8 mouse cellular contexts compared by ENCODE assay signal in the genomic region with DNA sequence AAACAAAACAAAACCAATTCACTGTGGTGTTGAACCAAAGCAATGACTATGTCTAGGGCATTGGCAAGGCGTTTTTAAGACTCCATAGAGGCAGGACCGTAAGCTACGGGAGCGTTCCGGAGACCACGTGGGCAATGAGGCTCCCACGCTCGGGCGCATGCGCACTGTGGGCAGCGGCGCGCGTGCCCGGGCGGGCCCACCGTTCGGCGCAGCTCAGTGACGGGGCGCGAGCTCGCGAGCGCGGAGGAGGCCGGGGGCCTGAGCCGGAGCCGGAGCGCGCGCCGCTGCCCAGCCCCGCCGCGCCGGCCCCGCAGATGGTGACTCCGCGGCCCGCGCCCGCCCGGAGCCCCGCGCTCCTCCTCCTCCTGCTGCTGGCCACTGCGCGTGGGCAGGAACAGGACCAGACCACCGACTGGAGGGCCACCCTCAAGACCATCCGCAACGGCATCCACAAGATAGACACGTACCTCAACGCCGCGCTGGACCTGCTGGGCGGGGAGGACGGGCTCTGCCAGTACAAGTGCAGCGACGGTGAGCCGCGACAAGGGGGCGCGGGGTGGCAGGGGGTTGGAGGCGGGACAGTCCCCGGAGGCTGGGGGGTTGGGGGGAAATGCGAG. TPM values are rescaled to one million over a fixed set of nuclear protein-coding genes. Genes with fewer than 3 reads are reported as not detected.
DNase-seq lines count a peak whose midpoint lies in the region; ATAC-seq and TF ChIP-seq lines count a peak whose summit lies in the region.

A gene (plus strand): TSS at position 202 of the 617 bp plus-strand sequence.

- peak within 1 kb of the TSS; percentile 43 for H3K4me3 ChIP-seq in C2C12 (ENCODE audit: insufficient read depth, poor library complexity, severe bottlenecking)
- H3K4me3 ChIP-seq in heart, embryonic 10.5 days, result peak within 1 kb of the TSS; percentile 79
- H3K4me3 ChIP-seq in kidney, embryonic 14.5 days (ENCODE audit: low read length), result peak within 1 kb of the TSS; percentile 70
- peak within 1 kb of the TSS; percentile 60 for H3K4me3 ChIP-seq in limb, embryonic 14.5 days (replicated peaks; ENCODE audit: low read length)
- peak within 1 kb of the TSS; percentile 76 for H3K4me3 ChIP-seq in midbrain, embryonic 16.5 days (ENCODE audit: low read depth, low read length)

- under 1% methylated on average over 64 of the region's 66 CpGs for WGBS in heart, embryonic 10.5 days
- under 1% methylated on average over 66 of the region's 66 CpGs for WGBS in kidney, embryonic 14.5 days
- WGBS in limb, embryonic 14.5 days, result under 1% methylated on average over 66 of the region's 66 CpGs
- under 1% methylated on average over 66 of the region's 66 CpGs for WGBS in midbrain, embryonic 16.5 days

- peak; percentile 72 for TF ChIP-seq POLR2A in brain, embryonic 14.5 days (IDR thresholded peaks at IDR 0.05; ENCODE audit: borderline replicate concordance, extremely low read depth, insufficient read depth, insufficient read length, poor library complexity, severe bottlenecking)
- no peak for TF ChIP-seq POLR2A in limb, embryonic 14.5 days (IDR thresholded peaks at IDR 0.05; ENCODE audit: borderline replicate concordance, extremely low read depth, insufficient read depth, insufficient read length)

- peak; percentile 70 for ATAC-seq in erythroblast, adult 5-6 weeks (replicated peaks; ENCODE audit: low FRiP score, poor library complexity, severe bottlenecking)
- ATAC-seq in kidney, embryonic 14.5 days (ENCODE audit: low FRiP score, low TSS enrichment), result peak; percentile 93
- ATAC-seq in limb, embryonic 14.5 days (ENCODE audit: low FRiP score, low read depth), result peak; percentile 91
- peak; percentile 96 for ATAC-seq in midbrain, embryonic 16.5 days

- H3K4me1 ChIP-seq in heart, embryonic 10.5 days, result peaks cover 14% of the 10 kb centered on the region
- 0 out of 2 replicates have a peak, but pooled peaks cover 5% of the 10 kb centered on the region for H3K4me1 ChIP-seq in kidney, embryonic 14.5 days (ENCODE audit: control insufficient read depth, insufficient read depth, low read length)
- H3K4me1 ChIP-seq in limb, embryonic 14.5 days (ENCODE audit: control insufficient read depth, insufficient read depth, low read length), result no peaks in the 10 kb centered on the region; the same call in 1 of the 2 replicates
- peaks cover 9% of the 10 kb centered on the region for H3K4me1 ChIP-seq in midbrain, embryonic 16.5 days (ENCODE audit: control insufficient read depth, insufficient read depth, low read length)

- H3ac ChIP-seq in C2C12 (ENCODE audit: control insufficient read depth, insufficient read length, low read depth), result peak within 1 kb of the TSS; percentile 94

- no peaks in the 10 kb centered on the region for H3K9me3 ChIP-seq in heart, embryonic 10.5 days
- H3K9me3 ChIP-seq in kidney, embryonic 14.5 days (ENCODE audit: control insufficient read depth, low read length), result no peaks in the 10 kb centered on the region
- no peaks in the 10 kb centered on the region for H3K9me3 ChIP-seq in limb, embryonic 14.5 days (ENCODE audit: control insufficient read depth, low read length)
- H3K9me3 ChIP-seq in midbrain, embryonic 16.5 days (replicated peaks; ENCODE audit: control insufficient read depth, low read length, poor library complexity, severe bottlenecking), result no peaks in the 10 kb centered on the region

- no peaks in the 10 kb centered on the region for H3K79me2 ChIP-seq in C2C12 (ENCODE audit: control insufficient read depth, insufficient read depth)

- TF ChIP-seq CTCF in C2C12 (IDR thresholded peaks at IDR 0.05; ENCODE audit: control insufficient read depth, insufficient read depth, insufficient read length), result no peak
- TF ChIP-seq CTCF in brain, embryonic 14.5 days (IDR thresholded peaks at IDR 0.05; ENCODE audit: borderline replicate concordance, extremely low read depth, insufficient read depth, insufficient read length), result no peak; the same call in 1 of the 2 replicates

- H3K9ac ChIP-seq in kidney, embryonic 14.5 days (ENCODE audit: low read depth, low read length), result peak within 1 kb of the TSS; percentile 77
- peak within 1 kb of the TSS; percentile 70 for H3K9ac ChIP-seq in limb, embryonic 14.5 days (ENCODE audit: low read depth, low read length, severe bottlenecking)
- H3K9ac ChIP-seq in midbrain, embryonic 16.5 days (ENCODE audit: low read depth, low read length), result peak within 1 kb of the TSS; percentile 87

- no peaks in the 10 kb centered on the region for H3K27me3 ChIP-seq in C2C12 (ENCODE audit: control insufficient read depth, insufficient read depth, insufficient read length)
- no peaks in the 10 kb centered on the region for H3K27me3 ChIP-seq in heart, embryonic 10.5 days (ENCODE audit: insufficient read depth, poor library complexity, severe bottlenecking)
- no peaks in the 10 kb centered on the region for H3K27me3 ChIP-seq in kidney, embryonic 14.5 days (ENCODE audit: control insufficient read depth, insufficient read depth, low read length)
- H3K27me3 ChIP-seq in limb, embryonic 14.5 days (ENCODE audit: control insufficient read depth, insufficient read depth, low read length), result no peaks in the 10 kb centered on the region
- H3K27me3 ChIP-seq in midbrain, embryonic 16.5 days (ENCODE audit: control insufficient read depth, insufficient read depth, low read depth, low read length), result no peaks in the 10 kb centered on the region

- peak within 1 kb of the TSS; percentile 79 for H3K4me2 ChIP-seq in kidney, embryonic 14.5 days (replicated peaks; ENCODE audit: low read depth, low read length)
- H3K4me2 ChIP-seq in limb, embryonic 14.5 days (replicated peaks; ENCODE audit: low read depth, low read length, severe bottlenecking), result peak within 1 kb of the TSS; percentile 92
- H3K4me2 ChIP-seq in midbrain, embryonic 16.5 days (ENCODE audit: low read length), result peak within 1 kb of the TSS; percentile 82

- H3K79me3 ChIP-seq in C2C12 (ENCODE audit: low read depth), result no peaks in the 10 kb centered on the region

- H3K36me3 ChIP-seq in C2C12 (ENCODE audit: control insufficient read depth, insufficient read depth), result no peaks in the 10 kb centered on the region
- H3K36me3 ChIP-seq in heart, embryonic 10.5 days, result no peaks in the 10 kb centered on the region
- no peaks in the 10 kb centered on the region for H3K36me3 ChIP-seq in kidney, embryonic 14.5 days (ENCODE audit: control insufficient read depth, insufficient read depth, low read length)
- H3K36me3 ChIP-seq in limb, embryonic 14.5 days (ENCODE audit: control insufficient read depth, insufficient read depth, low read length), result no peaks in the 10 kb centered on the region
- H3K36me3 ChIP-seq in midbrain, embryonic 16.5 days (ENCODE audit: control insufficient read depth, insufficient read depth, low read length), result no peaks in the 10 kb centered on the region

- peak within 1 kb of the TSS; percentile 92 for H3K27ac ChIP-seq in heart, embryonic 10.5 days
- H3K27ac ChIP-seq in kidney, embryonic 14.5 days (ENCODE audit: low read depth, low read length), result peak within 1 kb of the TSS; percentile 69; the same call in 1 of the 2 replicates
- peak within 1 kb of the TSS; percentile 55; the same call in 1 of the 2 replicates for H3K27ac ChIP-seq in limb, embryonic 14.5 days (replicated peaks; ENCODE audit: low read depth, low read length)
- H3K27ac ChIP-seq in midbrain, embryonic 16.5 days (ENCODE audit: low read length), result peak within 1 kb of the TSS; percentile 84

- DNase-seq in brain, embryonic 14.5 days (ENCODE audit: low read depth), result peak; percentile 95
- DNase-seq in heart, embryonic 10.5 days (ENCODE audit: low spot score), result peak; percentile 90
- peak; percentile 85 for DNase-seq in limb, embryonic 14.5 days (ENCODE audit: low spot score)
- peak; percentile 74 to 91 for DNase-seq in spleen, postnatal 10 days (ENCODE audit: low spot score in 2 of 2)

TF ChIP-seq in C2C12, 6 proteins besides CTCF, POLR2A, EP300 and RAD21:
- no peak for TF ChIP-seq MYOD1 (IDR thresholded peaks at IDR 0.05; ENCODE audit: control insufficient read depth, insufficient read length, low read depth)
- TF ChIP-seq MYOG (IDR thresholded peaks at IDR 0.05; ENCODE audit: control insufficient read depth, extremely low read depth, insufficient read length), result no peak
- peak; percentile 87 for TF ChIP-seq MAX (IDR thresholded peaks at IDR 0.05)
- TF ChIP-seq USF1 (IDR thresholded peaks at IDR 0.05; ENCODE audit: low read depth), result peak; percentile 93

RNA-seq across cellular contexts. Expression of the gene that starts here (rescaled TPM):
- polyA plus RNA-seq in C2C12 (2012; fragmentation: generic; extraction: Trizol), result 20.3 TPM
- 23.5 and 23.9 TPM in 2 replicates for polyA plus RNA-seq in brain, embryonic 14.5 days (2012; rRNA removed)
- total RNA-seq in erythroblast, adult 5-6 weeks (2015; ENCODE audit: low replicate concordance), result 16.1 and 29.0 TPM in 2 replicates
- 25.8 and 27.9 TPM in 2 replicates for total RNA-seq in erythroblast, adult 5-6 weeks (2017; ENCODE audit: low replicate concordance)
- 53.3 and 64.1 TPM in 2 replicates for polyA plus RNA-seq in heart, embryonic 10.5 days (2016; fragmentation: Nextera tagmentation; extraction: Ambion mirVana)
- polyA plus RNA-seq in kidney, embryonic 14.5 days (2014; fragmentation: Nextera tagmentation; extraction: Ambion mirVana), result 47.8 and 48.1 TPM in 2 replicates
- polyA plus RNA-seq in limb, embryonic 14.5 days (2012; rRNA removed), result 16.4 and 18.0 TPM in 2 replicates
- polyA plus RNA-seq in limb, embryonic 14.5 days (2014; fragmentation: Nextera tagmentation; extraction: Ambion mirVana), result 26.2 and 27.5 TPM in 2 replicates
- 38.4 and 39.4 TPM in 2 replicates for polyA plus RNA-seq in midbrain, embryonic 16.5 days (2015; fragmentation: Nextera tagmentation; extraction: Ambion mirVana)

Comparison
In these comparisons a context has a peak if more than half of its experiments do, and no peak if none do; other contexts are left out.
1. Peak in every context shown above with its lines: DNase-seq, ATAC-seq, H3K4me3 ChIP-seq and H3K27ac ChIP-seq.